Mouse (Mus musculus): ENCODE data around the gene Pacsin2.

GRCm38 (mm10) chr15:83410270-83410669 is 54.1 kb downstream of the Pacsin2 start:
- TF ChIP-seq CTCF (conservative IDR thresholded peaks at IDR 0.05; ENCODE audit: low read length) (no peak), POU5F1 (IDR thresholded peaks at IDR 0.05; ENCODE audit: borderline replicate concordance, low read length) (no peak)

All from E14TG2a.4 (cell line).